Mouse (Mus musculus) left cerebral cortex, adult 18-20 months (tissue): ENCODE measurements around the gene Ptgr1. TPM values are rescaled to one million over a fixed set of nuclear protein-coding genes. Genes with fewer than 3 reads are reported as not detected.

ENCODE experiments used
- DNase-seq, 2 experiments: peaks; one replicate each; pipeline ENCODE4 v3.0.0; 2021 to 2022; ENCODE audit warnings: low spot score in 2 of 2, mixed read lengths in 1 of 2
- long read RNA-seq, 2 experiments: library from polyadenylated mRNA; stranded (forward); transcript quantifications; one replicate each; pipeline ENCODE4 v2.0.0; 2021
- total RNA-seq, 2 experiments: library from RNA; stranded (reverse); gene quantifications; 2 replicates each; pipeline ENCODE4 v1.2.3; 2021

Ptgr1 gene
- total RNA-seq = 1 to 10 TPM; 2.1 TPM
- long read RNA-seq, experiment 1 = 0 reads
- long read RNA-seq, experiment 2, partial matches to known transcripts = 0 of 2 reads
- long read RNA-seq, experiment 2, other reads (novel, unspliced or antisense) = 1 of 2 reads

GRCm38 (mm10) chr4:58986540-58987190 is at the start of gene Ptgr1:
TSS of gene Ptgr1 (minus strand) at chr4:58987119.
- peak; percentile 77 for DNase-seq

GRCm38 (mm10) chr4:59035786-59036350 is 48.9 kb upstream of the Ptgr1 start:
- no peak for DNase-seq

- peak; percentile 48 to 74 for DNase-seq
Observed at GRCm38 (mm10) chr4:59034918-59035785, 48.2 kb upstream of the Ptgr1 start, which contains the start of gene Gng10. TSS of gene Gng10 (plus strand) at chr4:59035088.

GRCm38 (mm10) chr4:59034325-59034917 is 47.5 kb upstream of the Ptgr1 start:
- DNase-seq = no peak

GRCm38 (mm10) chr4:59016922-59017321 is 30.0 kb upstream of the Ptgr1 start:
- no peak for DNase-seq

GRCm38 (mm10) chr4:59015181-59015580 is 28.3 kb upstream of the Ptgr1 start:
- DNase-seq = no peak

GRCm38 (mm10) chr4:59011446-59011845 is 24.5 kb upstream of the Ptgr1 start:
- no peak for DNase-seq

DNA sequence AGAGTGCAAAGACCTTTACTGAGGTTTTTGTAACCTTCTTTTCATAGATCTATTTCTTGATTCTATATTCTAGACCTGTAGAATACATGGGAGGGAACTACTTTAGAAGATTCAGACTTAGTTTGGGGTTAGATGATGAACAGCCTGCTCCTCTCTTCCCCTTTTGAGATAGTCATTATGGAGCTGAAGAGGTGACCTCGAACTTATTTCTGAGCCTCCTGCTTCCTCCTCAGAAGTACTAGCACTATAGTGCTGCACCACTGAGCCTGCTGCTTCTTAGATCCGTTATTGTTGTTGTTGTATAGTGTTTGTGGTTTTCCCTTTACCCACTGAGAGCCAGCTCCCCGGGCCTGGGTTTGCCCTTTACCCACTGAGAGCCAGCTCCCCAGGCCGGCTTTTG is 22.8 kb upstream of the Ptgr1 start:
- no peak for DNase-seq

GRCm38 (mm10) chr4:59009186-59009585 is 22.3 kb upstream of the Ptgr1 start:
- DNase-seq = no peak

GRCm38 (mm10) chr4:59007974-59008373 is 21.1 kb upstream of the Ptgr1 start:
- no peak for DNase-seq

DNA sequence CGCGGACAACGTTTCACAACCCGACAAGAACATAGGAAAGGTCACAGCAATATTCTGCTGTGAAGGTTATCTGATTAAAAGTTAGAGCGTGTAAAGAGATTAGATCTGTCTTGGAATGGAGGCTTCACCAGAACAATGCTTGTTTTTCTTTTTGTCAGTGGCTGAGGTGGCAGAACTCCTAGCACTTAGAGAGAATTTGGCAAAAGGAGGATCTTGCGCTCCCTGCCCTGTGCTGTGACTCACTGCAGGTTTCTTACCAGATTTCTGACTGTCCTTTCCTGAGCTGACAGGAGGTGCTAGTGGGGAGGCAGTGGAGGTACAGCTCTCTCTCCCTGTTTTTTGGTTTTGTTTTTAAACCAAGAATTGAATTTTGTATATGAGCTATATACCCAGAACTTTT is 20.1 kb upstream of the Ptgr1 start:
- no peak for DNase-seq

GRCm38 (mm10) chr4:59006211-59006610 is 19.3 kb upstream of the Ptgr1 start:
- DNase-seq = no peak

DNA sequence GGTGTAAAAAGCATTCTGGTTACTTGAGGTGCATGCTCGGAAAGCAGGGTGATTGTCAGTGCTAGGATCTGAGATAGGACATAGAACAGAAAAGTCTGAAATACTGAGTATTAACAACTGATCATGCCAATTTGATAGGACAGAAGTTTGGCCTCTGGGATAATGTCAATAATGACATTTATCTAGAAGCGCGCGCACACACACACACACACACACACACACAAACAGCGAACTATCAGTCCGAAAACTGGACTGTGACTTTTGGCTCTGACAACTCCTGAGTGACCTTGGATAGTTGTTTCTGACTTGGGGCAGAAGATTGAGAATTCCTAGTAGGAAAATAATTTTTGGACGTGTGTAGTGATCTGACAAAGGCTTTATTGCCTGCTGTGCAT is 16.9 kb upstream of the Ptgr1 start:
- no peak for DNase-seq

GRCm38 (mm10) chr4:59002948-59003805 is 16.3 kb upstream of the Ptgr1 start, which contains the start of gene Gm20503:
TSS of gene Gm20503 (plus strand) at chr4:59003210.
- DNase-seq = peak; percentile 90 to 94

- DNase-seq = no peak
Observed at GRCm38 (mm10) chr4:59000614-59001013, 13.7 kb upstream of the Ptgr1 start.

DNA sequence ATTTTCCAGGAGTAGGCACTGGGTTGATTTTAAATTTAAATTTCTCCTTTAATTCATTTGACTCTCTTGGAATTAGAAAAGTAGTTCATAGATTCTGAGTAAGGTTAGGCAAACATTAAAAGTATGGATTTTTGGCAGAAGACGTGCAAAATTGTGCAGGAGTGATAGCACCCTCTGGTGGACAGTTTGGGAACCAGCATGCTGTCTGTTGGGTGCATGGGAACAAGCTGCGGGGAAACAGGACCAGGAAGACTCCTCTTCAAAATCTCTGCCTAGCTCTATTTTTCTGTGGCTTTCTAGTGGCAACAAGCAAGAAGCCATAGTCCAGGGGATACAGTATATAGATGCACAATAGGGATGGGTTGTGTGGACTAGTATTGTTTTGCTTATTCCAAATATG is 12.8 kb upstream of the Ptgr1 start:
- DNase-seq = peak; percentile 75 to 78

GRCm38 (mm10) chr4:58998688-58999087 is 11.8 kb upstream of the Ptgr1 start:
- no peak for DNase-seq

DNA sequence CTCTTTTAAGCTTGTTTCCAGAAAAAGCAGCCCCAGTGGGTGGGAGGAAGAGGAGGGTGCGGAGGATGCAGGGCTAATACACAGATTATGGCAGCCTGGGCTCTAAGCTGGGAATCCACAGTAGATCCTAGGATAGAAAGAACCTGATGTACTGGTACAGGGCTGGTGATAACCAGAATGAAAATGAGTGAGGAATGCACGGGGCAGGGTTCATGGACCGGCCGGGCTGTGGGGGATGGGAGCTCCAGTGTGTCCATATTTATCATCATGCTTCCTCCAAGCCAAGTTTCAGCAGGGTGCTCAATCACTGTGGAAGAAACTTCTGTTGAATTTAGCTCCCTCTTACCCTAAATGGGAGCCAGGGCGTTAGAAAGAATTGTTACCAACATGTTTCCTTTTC is 10.2 kb upstream of the Ptgr1 start:
- no peak for DNase-seq

DNA sequence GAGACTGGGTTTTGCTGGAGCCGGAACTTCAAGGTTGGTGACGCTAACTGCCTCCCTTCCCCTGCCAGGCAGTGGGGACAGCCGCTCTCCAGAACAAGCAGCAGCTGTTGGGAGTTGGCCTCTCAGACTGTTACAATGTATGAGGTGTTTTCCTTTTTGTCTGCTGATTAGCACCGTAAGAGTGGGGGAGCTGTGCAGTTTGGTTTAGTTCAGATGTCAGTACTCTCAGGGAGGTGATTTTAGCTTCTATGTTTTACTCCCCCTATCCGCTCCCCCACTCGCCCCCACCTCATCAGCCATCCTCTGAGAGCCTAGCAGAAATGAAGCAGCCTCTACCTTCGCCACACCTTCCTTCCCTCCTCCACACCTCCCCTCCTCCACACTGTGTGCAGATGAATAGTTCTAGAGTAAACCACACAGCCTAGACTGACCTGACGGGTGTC is 8.4 kb upstream of the Ptgr1 start:
- no peak for DNase-seq

- DNase-seq = no peak
Observed at GRCm38 (mm10) chr4:58994762-58995161, 7.8 kb upstream of the Ptgr1 start, which contains the start of gene Dnajc25. TSS of gene Dnajc25 (plus strand) at chr4:58995062.
